Comparison of ENCODE assay signal across 8 mouse cellular contexts in the genomic region with DNA sequence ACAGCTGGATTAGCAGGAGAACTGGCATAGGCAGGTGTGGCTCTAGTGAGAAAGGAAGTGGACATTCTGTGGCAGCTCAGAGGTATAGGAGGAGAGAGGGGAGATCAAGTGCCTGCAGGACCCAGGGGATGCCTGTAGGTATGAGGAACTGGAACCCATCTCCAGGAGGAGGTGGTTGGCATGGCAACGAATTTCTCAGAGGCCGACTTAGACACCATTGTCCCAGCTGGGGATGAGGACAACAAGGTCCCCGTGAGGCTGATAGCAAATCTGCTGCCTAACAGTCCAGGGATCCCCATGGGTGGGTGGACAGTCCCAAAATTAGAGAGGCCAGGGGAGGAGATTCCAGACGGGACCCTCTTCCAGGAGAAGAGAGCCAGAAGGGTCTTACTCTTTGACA. TPM values are rescaled to one million over a fixed set of nuclear protein-coding genes. Genes with fewer than 3 reads are reported as not detected.
A peak's percentile ranks its signal among the peaks of the same experiment; 100 is the strongest.
DNase-seq lines count a peak whose midpoint lies in the region; ATAC-seq lines count a peak whose summit lies in the region.

No protein-coding gene starts in this region.

- ATAC-seq in kidney, embryonic 15.5 days (replicated peaks; ENCODE audit: low FRiP score) = no peak
- no peak for ATAC-seq in intestine, embryonic 16.5 days

- 1% methylated on average over 4 of the region's 4 CpGs for WGBS in kidney, embryonic 15.5 days
- WGBS in embryonic facial prominence, embryonic 10.5 days = 1% methylated on average over 4 of the region's 4 CpGs
- 7% methylated on average over 4 of the region's 4 CpGs for WGBS in intestine, embryonic 16.5 days

- intact Hi-C loops in gastrocnemius, postnatal 14 days (cut with DNase I; ENCODE audit: low total_unique reads) = loop anchor here (2.0 kb wide), 1 partner anchor 68 kb away; no protein-coding TSS in a partner anchor
- intact Hi-C loops in left cerebral cortex, postnatal 25 days (cut with DNase I) = no loop called here

- 0 out of 2 replicates have a peak, but pooled peaks cover 3% of the 10 kb centered on the region for H3K36me3 ChIP-seq in kidney, embryonic 15.5 days
- H3K36me3 ChIP-seq in embryonic facial prominence, embryonic 10.5 days (replicated peaks) = peaks cover 5% of the 10 kb centered on the region; the same call in 1 of the 2 replicates
- no peaks in the 10 kb centered on the region for H3K36me3 ChIP-seq in intestine, embryonic 16.5 days (ENCODE audit: control insufficient read depth, insufficient read depth, low read length)

- peaks cover 45% of the 10 kb centered on the region for H3K27me3 ChIP-seq in kidney, embryonic 15.5 days
- H3K27me3 ChIP-seq in embryonic facial prominence, embryonic 10.5 days (replicated peaks; ENCODE audit: low read depth, poor library complexity, severe bottlenecking) = peaks cover 97% of the 10 kb centered on the region
- H3K27me3 ChIP-seq in intestine, embryonic 16.5 days (replicated peaks; ENCODE audit: control insufficient read depth, insufficient read depth, low read length) = peaks cover 3% of the 10 kb centered on the region; the same call in 1 of the 2 replicates

- H3K9me3 ChIP-seq in kidney, embryonic 15.5 days (replicated peaks) = no peaks in the 10 kb centered on the region
- H3K9me3 ChIP-seq in embryonic facial prominence, embryonic 10.5 days = no peaks in the 10 kb centered on the region
- no peaks in the 10 kb centered on the region for H3K9me3 ChIP-seq in intestine, embryonic 16.5 days (ENCODE audit: control insufficient read depth, low read length)

- H3K9ac ChIP-seq in kidney, embryonic 15.5 days = peak overlapping the region; percentile 55; the same call in 1 of the 2 replicates
- H3K9ac ChIP-seq in intestine, embryonic 16.5 days (ENCODE audit: low read depth, low read length) = peak overlapping the region; percentile 72

- no peak for DNase-seq in kidney, adult 18-20 months
- DNase-seq in embryonic facial prominence, embryonic 10.5 days (ENCODE audit: low spot score) = peak; percentile 50
- DNase-seq in retina, embryonic 14.5 days (ENCODE audit: low spot score) = peak; percentile 52
- no peak for DNase-seq in c-Kit-positive CD71-positive TER-119-positive erythroid progenitor cells, embryonic 14.5 days (ENCODE audit: low spot score)
- no peak for DNase-seq in gastrocnemius, postnatal 14 days
- no peak for DNase-seq in left cerebral cortex, postnatal 25 days (ENCODE audit: low spot score in 2 of 2)

- peaks cover 85% of the 10 kb centered on the region for H3K4me1 ChIP-seq in kidney, embryonic 15.5 days
- H3K4me1 ChIP-seq in embryonic facial prominence, embryonic 10.5 days = peaks cover 91% of the 10 kb centered on the region
- H3K4me1 ChIP-seq in intestine, embryonic 16.5 days (ENCODE audit: control insufficient read depth, insufficient read depth, low read length) = peaks cover 50% of the 10 kb centered on the region

- H3K27ac ChIP-seq in kidney, embryonic 15.5 days = no peak overlapping the region
- peak overlapping the region; percentile 96 for H3K27ac ChIP-seq in embryonic facial prominence, embryonic 10.5 days (replicated peaks)
- H3K27ac ChIP-seq in intestine, embryonic 16.5 days (ENCODE audit: low read length) = no peak overlapping the region

- H3K4me3 ChIP-seq in kidney, embryonic 15.5 days (replicated peaks) = peak overlapping the region; percentile 91
- peak overlapping the region; percentile 89 for H3K4me3 ChIP-seq in embryonic facial prominence, embryonic 10.5 days
- peak overlapping the region; percentile 83 for H3K4me3 ChIP-seq in intestine, embryonic 16.5 days (ENCODE audit: low read length)

- peak overlapping the region; percentile 87 for H3K4me2 ChIP-seq in kidney, embryonic 15.5 days
- peak overlapping the region; percentile 98 for H3K4me2 ChIP-seq in intestine, embryonic 16.5 days (ENCODE audit: low read depth, low read length)

RNA-seq across cellular contexts. Expression of a gene that starts 2.3 kb away (rescaled TPM):
- polyA plus RNA-seq in kidney, embryonic 15.5 days (2015; fragmentation: Nextera tagmentation; extraction: Ambion mirVana) = 29.8 and 36.6 TPM in 2 replicates
- polyA plus RNA-seq in embryonic facial prominence, embryonic 10.5 days (2016; fragmentation: Nextera tagmentation; extraction: Ambion mirVana) = 32.3 and 37.0 TPM in 2 replicates
- polyA plus RNA-seq in intestine, embryonic 16.5 days (2015; fragmentation: Nextera tagmentation; extraction: Ambion mirVana) = 20.3 and 22.8 TPM in 2 replicates
- 1 to 10 TPM; 6.6 to 9.5 TPM for total RNA-seq in gastrocnemius, postnatal 14 days (2021)
- 100 to 1,000 TPM; 277 to 286 TPM for total RNA-seq in left cerebral cortex, postnatal 25 days (2021)

RNA-seq across cellular contexts. Expression of a gene that starts 23.0 kb away (rescaled TPM):
- polyA plus RNA-seq in kidney, embryonic 15.5 days (2015; fragmentation: Nextera tagmentation; extraction: Ambion mirVana) = 23.6 and 25.4 TPM in 2 replicates
- polyA plus RNA-seq in embryonic facial prominence, embryonic 10.5 days (2016; fragmentation: Nextera tagmentation; extraction: Ambion mirVana) = 11.6 and 14.0 TPM in 2 replicates
- 17.1 and 18.8 TPM in 2 replicates for polyA plus RNA-seq in intestine, embryonic 16.5 days (2015; fragmentation: Nextera tagmentation; extraction: Ambion mirVana)
- 10 to 100 TPM; 33.1 to 36.4 TPM for total RNA-seq in gastrocnemius, postnatal 14 days (2021)
- total RNA-seq in left cerebral cortex, postnatal 25 days (2021) = 10 to 100 TPM; 51.7 to 53.7 TPM

RNA-seq across cellular contexts. Expression of a gene that starts 29.8 kb away (rescaled TPM):
- polyA plus RNA-seq in kidney, embryonic 15.5 days (2015; fragmentation: Nextera tagmentation; extraction: Ambion mirVana) = 23.1 and 23.7 TPM in 2 replicates
- 31.2 and 32.1 TPM in 2 replicates for polyA plus RNA-seq in embryonic facial prominence, embryonic 10.5 days (2016; fragmentation: Nextera tagmentation; extraction: Ambion mirVana)
- polyA plus RNA-seq in intestine, embryonic 16.5 days (2015; fragmentation: Nextera tagmentation; extraction: Ambion mirVana) = 15.6 and 17.6 TPM in 2 replicates
- total RNA-seq in gastrocnemius, postnatal 14 days (2021) = 10 to 100 TPM; 45.1 to 48.1 TPM
- total RNA-seq in left cerebral cortex, postnatal 25 days (2021) = 10 to 100 TPM; 69.4 to 75.8 TPM

RNA-seq across cellular contexts. Expression of a gene that starts 44.3 kb away (rescaled TPM):
- polyA plus RNA-seq in kidney, embryonic 15.5 days (2015; fragmentation: Nextera tagmentation; extraction: Ambion mirVana) = 0.62 and 0.99 TPM in 2 replicates
- 0.88 and 1.5 TPM in 2 replicates for polyA plus RNA-seq in embryonic facial prominence, embryonic 10.5 days (2016; fragmentation: Nextera tagmentation; extraction: Ambion mirVana)
- 0.95 and 1.1 TPM in 2 replicates for polyA plus RNA-seq in intestine, embryonic 16.5 days (2015; fragmentation: Nextera tagmentation; extraction: Ambion mirVana)
- total RNA-seq in gastrocnemius, postnatal 14 days (2021) = 1 to 10 TPM in 1 of 2 experiments, under 1 TPM in 1; 0.40 to 1.2 TPM
- 10 to 100 TPM; 31.8 to 36.8 TPM for total RNA-seq in left cerebral cortex, postnatal 25 days (2021)

Comparison
In these comparisons a context has a peak if more than half of its experiments do, and no peak if none do; other contexts are left out.
1. DNase-seq: peak in embryonic facial prominence, embryonic 10.5 days (single experiment) and retina, embryonic 14.5 days (single experiment); none in kidney, adult 18-20 months (single experiment), c-Kit-positive CD71-positive TER-119-positive erythroid progenitor cells, embryonic 14.5 days (single experiment), gastrocnemius, postnatal 14 days (single experiment) and left cerebral cortex, postnatal 25 days (0 of 2).
2. Peak in every context shown above with its lines, with median percentiles within 50 percentile points of each other: H3K4me3 ChIP-seq.